Mouse (Mus musculus) heart, embryonic 16.5 days (tissue): ENCODE results near the gene Gm21973. TPM values are rescaled to one million over a fixed set of nuclear protein-coding genes. Genes with fewer than 3 reads are reported as not detected.

Experiments
- ATAC-seq: fragments of 200-750 bp; cut with Nextera tagmentation; replicated peaks from 2 replicates; pipeline ENCODE4 v1.8.0; 2017; ENCODE audit warnings: moderate number of reproducible peaks; ENCODE audit not compliant: insufficient read depth, low FRiP score; ENCODE audit errors: extremely low read depth
- H3K27ac ChIP-seq: fragments of 300-500 bp; sonication (generic); 2 replicates; pipeline ENCODE4 v1.5.1; 2014; ENCODE audit warnings: mild to moderate bottlenecking, low read length, control low read depth, moderate library complexity
- H3K27me3 ChIP-seq: fragments of 300-500 bp; sonication (generic); 2 replicates; pipeline ENCODE4 v1.6.1; 2014; ENCODE audit warnings: low read length, mixed read lengths; ENCODE audit not compliant: control insufficient read depth, insufficient read depth
- H3K36me3 ChIP-seq: fragments of 300-500 bp; sonication (generic); 2 replicates; pipeline ENCODE4 v1.6.1; 2014; ENCODE audit not compliant: control insufficient read depth, insufficient read depth
- H3K4me1 ChIP-seq: fragments of 300-500 bp; sonication (generic); 2 replicates; pipeline ENCODE4 v1.6.1; 2014; ENCODE audit warnings: low read length, mixed read lengths; ENCODE audit not compliant: control insufficient read depth, insufficient read depth
- H3K4me2 ChIP-seq: fragments of 300-500 bp; sonication (generic); 2 replicates; pipeline ENCODE4 v1.6.1; 2014; ENCODE audit warnings: low read depth, mild to moderate bottlenecking, control low read depth, low read length
- H3K4me3 ChIP-seq: fragments of 300-500 bp; sonication (generic); 2 replicates; pipeline ENCODE4 v1.5.1; 2014; ENCODE audit warnings: mild to moderate bottlenecking, control low read depth, low read length
- H3K9ac ChIP-seq: fragments of 300-500 bp; sonication (generic); 2 replicates; pipeline ENCODE4 v1.6.1; 2014; ENCODE audit warnings: low read length, control low read depth
- H3K9me3 ChIP-seq: fragments of 300-500 bp; sonication (generic); replicated peaks from 2 replicates; pipeline ENCODE4 v1.6.1; 2016; ENCODE audit warnings: low read length; ENCODE audit not compliant: control insufficient read depth
- WGBS: fragments of 180-500 bp; shearing (Covaris S2); extraction: QIAGEN DNeasy Blood & Tissue Kit; methylation state at CpG from one replicate; pipeline ENCODE4 v1.1.7; 2014; 5-methylcytosine and 5-hydroxymethylcytosine counted together
- polyA plus RNA-seq: library from polyadenylated mRNA; unstranded; fragments of >200 nt; fragmentation: Nextera tagmentation; extraction: Ambion mirVana; gene quantifications from 2 replicates; pipeline ENCODE4 v1.2.1, GENCODE M21; 2015

The Gm21973 gene
- polyA plus RNA-seq = not detected in 2 replicates

GRCm38 (mm10) chr15:10325080-10325479 is at the start of gene Gm21973:
TSS of gene Gm21973 (plus strand) at chr15:10325380.
- H3K4me1 ChIP-seq = no peaks in the 10 kb centered on the region
- WGBS = 87% methylated on average over 2 of the region's 2 CpGs
- no peak for ATAC-seq
- no peak within 1 kb of the TSS for H3K4me2 ChIP-seq
- H3K4me3 ChIP-seq = no peak within 1 kb of the TSS
- H3K36me3 ChIP-seq = no peaks in the 10 kb centered on the region
- H3K27ac ChIP-seq = no peak within 1 kb of the TSS
- no peaks in the 10 kb centered on the region for H3K27me3 ChIP-seq
- H3K9ac ChIP-seq = no peak within 1 kb of the TSS
- H3K9me3 ChIP-seq = no peaks in the 10 kb centered on the region

- ATAC-seq = no peak
- Histone ChIP-seq H3K4me3 (no peak overlapping the region), H3K36me3 (no peaks in the 10 kb centered on the region), H3K9ac (no peak overlapping the region), H3K27ac (no peak overlapping the region), H3K9me3 (no peaks in the 10 kb centered on the region), H3K4me2 (no peak overlapping the region), H3K27me3 (no peaks in the 10 kb centered on the region), H3K4me1 (no peaks in the 10 kb centered on the region)
Observed at GRCm38 (mm10) chr15:10276386-10276785, 48.8 kb upstream of the Gm21973 start.

GRCm38 (mm10) chr15:10277461-10277860 is 47.7 kb upstream of the Gm21973 start:
- WGBS = 74% methylated on average over 4 of the region's 4 CpGs
- Histone ChIP-seq H3K4me3 (no peak overlapping the region), H3K27me3 (no peaks in the 10 kb centered on the region), H3K36me3 (no peaks in the 10 kb centered on the region), H3K9me3 (no peaks in the 10 kb centered on the region), H3K27ac (no peak overlapping the region), H3K9ac (no peak overlapping the region), H3K4me2 (no peak overlapping the region), H3K4me1 (no peaks in the 10 kb centered on the region)
- ATAC-seq = no peak

GRCm38 (mm10) chr15:10281546-10281945 is 43.6 kb upstream of the Gm21973 start:
- H3K36me3 ChIP-seq = no peaks in the 10 kb centered on the region
- ATAC-seq = no peak

GRCm38 (mm10) chr15:10283661-10284060 is 41.5 kb upstream of the Gm21973 start:
- Histone ChIP-seq H3K4me2 (no peak overlapping the region), H3K27me3 (no peaks in the 10 kb centered on the region), H3K4me3 (no peak overlapping the region), H3K36me3 (no peaks in the 10 kb centered on the region), H3K9ac (no peak overlapping the region), H3K9me3 (no peaks in the 10 kb centered on the region), H3K4me1 (no peaks in the 10 kb centered on the region), H3K27ac (no peak overlapping the region)
- ATAC-seq = no peak

More at GRCm38 (mm10) chr15:10281546-10281945, 43.6 kb upstream of the Gm21973 start:
- H3K9ac ChIP-seq = no peak overlapping the region
- no peak overlapping the region for H3K4me2 ChIP-seq
- no peaks in the 10 kb centered on the region for H3K27me3 ChIP-seq
- no peak overlapping the region for H3K27ac ChIP-seq
- H3K9me3 ChIP-seq = no peaks in the 10 kb centered on the region
- no peak overlapping the region for H3K4me3 ChIP-seq
- no peaks in the 10 kb centered on the region for H3K4me1 ChIP-seq
- 82% methylated on average over 5 of the region's 5 CpGs for WGBS

GRCm38 (mm10) chr15:10296570-10296969 is 28.6 kb upstream of the Gm21973 start:
- no peaks in the 10 kb centered on the region for H3K4me1 ChIP-seq
- no peak overlapping the region for H3K4me2 ChIP-seq
- WGBS = 85% methylated on average over 1 of the region's 1 CpGs
- no peak for ATAC-seq
- H3K27ac ChIP-seq = no peak overlapping the region
- no peak overlapping the region for H3K4me3 ChIP-seq
- H3K9me3 ChIP-seq = no peaks in the 10 kb centered on the region
- no peaks in the 10 kb centered on the region for H3K36me3 ChIP-seq
- no peaks in the 10 kb centered on the region for H3K27me3 ChIP-seq
- H3K9ac ChIP-seq = no peak overlapping the region

- no peak overlapping the region for H3K9ac ChIP-seq
- no peaks in the 10 kb centered on the region for H3K4me1 ChIP-seq
- no peaks in the 10 kb centered on the region for H3K9me3 ChIP-seq
- no peak overlapping the region for H3K27ac ChIP-seq
- H3K36me3 ChIP-seq = no peaks in the 10 kb centered on the region
- no peak for ATAC-seq
- no peaks in the 10 kb centered on the region for H3K27me3 ChIP-seq
- 33% methylated on average over 1 of the region's 1 CpGs for WGBS
- H3K4me3 ChIP-seq = no peak overlapping the region
- H3K4me2 ChIP-seq = no peak overlapping the region
Observed at GRCm38 (mm10) chr15:10298058-10298457, 27.1 kb upstream of the Gm21973 start.

- H3K36me3 ChIP-seq = no peaks in the 10 kb centered on the region
- no peak overlapping the region for H3K4me3 ChIP-seq
- no peaks in the 10 kb centered on the region for H3K9me3 ChIP-seq
- no peak overlapping the region for H3K9ac ChIP-seq
- 77% methylated on average over 3 of the region's 3 CpGs for WGBS
- no peaks in the 10 kb centered on the region for H3K4me1 ChIP-seq
- ATAC-seq = no peak
- no peaks in the 10 kb centered on the region for H3K27me3 ChIP-seq
- H3K4me2 ChIP-seq = no peak overlapping the region
- no peak overlapping the region for H3K27ac ChIP-seq
Observed at GRCm38 (mm10) chr15:10299467-10299866, 25.7 kb upstream of the Gm21973 start.

- H3K36me3 ChIP-seq = no peaks in the 10 kb centered on the region
- no peak overlapping the region for H3K27ac ChIP-seq
- H3K4me3 ChIP-seq = no peak overlapping the region
- no peaks in the 10 kb centered on the region for H3K9me3 ChIP-seq
- no peaks in the 10 kb centered on the region for H3K4me1 ChIP-seq
- no peak overlapping the region for H3K4me2 ChIP-seq
- no peaks in the 10 kb centered on the region for H3K27me3 ChIP-seq
- no peak for ATAC-seq
- WGBS = 97% methylated on average over 1 of the region's 1 CpGs
- H3K9ac ChIP-seq = no peak overlapping the region
Observed at GRCm38 (mm10) chr15:10306461-10306860, 18.7 kb upstream of the Gm21973 start.

- H3K27ac ChIP-seq = no peak overlapping the region
- H3K4me2 ChIP-seq = no peak overlapping the region
- H3K9ac ChIP-seq = no peak overlapping the region
- H3K36me3 ChIP-seq = no peaks in the 10 kb centered on the region
- WGBS = 68% methylated on average over 5 of the region's 5 CpGs
- no peak for ATAC-seq
- no peaks in the 10 kb centered on the region for H3K27me3 ChIP-seq
- no peak overlapping the region for H3K4me3 ChIP-seq
- H3K4me1 ChIP-seq = no peaks in the 10 kb centered on the region
- H3K9me3 ChIP-seq = no peaks in the 10 kb centered on the region
Observed at GRCm38 (mm10) chr15:10311826-10312225, 13.4 kb upstream of the Gm21973 start.
